Mouse (Mus musculus) G1E-ER4 (cell line): Measurements from ENCODE around the gene Hhat. TPM values are rescaled to one million over a fixed set of nuclear protein-coding genes. Genes with fewer than 3 reads are reported as not detected.

Source experiments
- GATA1 ChIP-seq: IDR thresholded peaks from one replicate; pipeline ENCODE4 v1.8.0; 2012; ENCODE audit warnings: low read length, inconsistent platforms
- polyA plus RNA-seq: library from polyadenylated mRNA; stranded (reverse); fragments of >175 nt; gene quantifications from 2 replicates; pipeline ENCODE4 v1.2.3, GENCODE M21; 2012

Hhat gene
- polyA plus RNA-seq, 1 experiment = 0.04 TPM

DNA sequence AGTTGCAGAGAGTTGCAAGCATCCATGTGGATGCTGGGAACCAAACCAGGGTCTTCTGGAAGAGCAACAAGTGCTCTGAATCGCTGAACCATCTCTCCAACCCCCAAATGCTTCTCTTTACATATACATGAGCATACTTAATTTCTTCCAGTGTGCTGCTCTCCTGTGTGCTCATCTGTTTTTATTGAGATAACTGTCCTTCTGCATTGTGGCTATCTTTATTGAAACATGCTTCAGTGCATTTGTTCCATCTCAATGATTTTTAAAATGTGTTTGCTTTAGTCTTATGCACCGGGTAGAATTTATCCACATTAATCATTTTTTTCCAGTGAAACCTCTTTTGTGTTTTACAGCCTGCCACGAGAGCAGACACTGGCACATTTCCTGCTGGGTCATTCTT lies 177.5 kb downstream of the Hhat start:
- TF ChIP-seq GATA1 = no peak

DNA sequence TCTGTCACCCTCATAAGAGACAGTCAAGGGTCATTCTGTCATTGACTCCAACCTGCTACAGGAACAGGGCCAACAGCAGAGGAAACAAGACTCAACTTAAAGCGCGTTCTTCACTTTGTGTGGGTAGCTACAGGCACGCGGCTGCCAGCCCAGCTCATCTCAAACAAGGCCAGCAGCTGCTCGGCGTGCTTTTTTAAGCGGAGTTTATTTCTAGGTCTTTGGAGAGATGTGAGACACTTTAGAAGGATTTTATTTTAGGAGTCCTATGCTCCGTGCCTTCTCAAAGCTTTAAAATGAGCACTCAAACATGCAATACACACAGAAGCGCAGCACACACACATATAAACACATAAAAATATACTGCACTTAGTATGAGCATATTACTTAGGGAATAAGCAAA lies 183.6 kb downstream of the Hhat start:
- TF ChIP-seq GATA1 = no peak

DNA sequence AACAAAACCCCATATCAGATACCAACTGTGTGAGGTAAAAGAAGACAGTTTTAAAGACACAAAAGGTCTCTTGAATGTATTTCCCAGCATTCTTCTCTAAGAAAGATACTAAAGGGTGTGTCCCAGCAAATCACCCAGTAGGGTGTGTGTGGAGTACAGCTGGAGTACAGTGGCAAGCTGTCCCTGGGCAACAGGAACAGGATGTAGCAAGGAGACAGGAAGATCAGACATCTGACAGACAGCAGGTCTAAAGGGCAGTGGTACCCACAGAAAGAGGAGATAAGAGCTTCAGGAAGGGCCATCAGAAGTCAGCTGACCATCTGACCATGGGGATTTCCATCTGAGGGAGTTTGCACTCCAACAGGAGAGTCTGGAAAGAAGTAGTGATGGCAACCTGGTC lies 185.7 kb downstream of the Hhat start:
- no peak for TF ChIP-seq GATA1

- no peak for TF ChIP-seq GATA1
Measured at GRCm38 (mm10) chr1:192582921-192583320, 188.1 kb downstream of the Hhat start.

DNA sequence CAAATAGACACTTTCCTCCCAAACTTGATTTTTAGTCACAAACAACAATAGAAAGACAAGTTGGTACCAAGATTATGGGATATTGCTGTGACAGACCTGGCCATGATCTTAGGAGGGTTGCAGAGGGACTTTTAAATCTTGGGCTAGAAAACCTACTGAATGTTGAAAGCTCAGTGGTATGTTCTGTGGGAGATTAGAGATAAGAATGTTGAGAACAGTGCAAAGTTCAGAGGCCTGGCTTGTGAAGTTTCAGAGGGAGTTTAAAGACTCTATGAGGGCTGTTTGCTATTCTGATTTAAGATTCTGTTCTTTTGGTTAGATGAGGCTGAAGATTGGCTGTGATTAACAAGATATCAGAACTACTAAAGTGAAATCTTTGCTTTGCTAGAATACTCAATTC lies 206.3 kb downstream of the Hhat start:
- TF ChIP-seq GATA1 = no peak

DNA sequence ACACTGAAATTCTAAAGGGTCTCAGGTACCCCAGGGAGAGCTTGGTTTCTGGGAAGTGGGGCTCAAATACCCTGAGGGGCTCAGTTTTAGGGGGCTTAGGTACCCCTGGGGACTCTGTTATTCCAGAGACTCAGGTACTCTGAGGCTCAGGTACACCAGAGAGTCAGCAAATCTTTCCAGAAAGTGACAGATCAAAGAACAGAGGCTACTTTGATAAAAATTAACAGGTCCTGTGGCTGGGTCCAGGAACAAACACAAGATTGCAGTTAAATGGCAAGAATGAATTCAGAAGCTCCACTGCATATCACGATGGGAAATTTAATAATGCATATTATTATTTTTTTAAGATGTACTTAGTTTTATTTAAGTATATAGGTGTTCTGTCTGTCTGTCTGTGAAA lies 211.7 kb downstream of the Hhat start:
- TF ChIP-seq GATA1 = no peak

DNA sequence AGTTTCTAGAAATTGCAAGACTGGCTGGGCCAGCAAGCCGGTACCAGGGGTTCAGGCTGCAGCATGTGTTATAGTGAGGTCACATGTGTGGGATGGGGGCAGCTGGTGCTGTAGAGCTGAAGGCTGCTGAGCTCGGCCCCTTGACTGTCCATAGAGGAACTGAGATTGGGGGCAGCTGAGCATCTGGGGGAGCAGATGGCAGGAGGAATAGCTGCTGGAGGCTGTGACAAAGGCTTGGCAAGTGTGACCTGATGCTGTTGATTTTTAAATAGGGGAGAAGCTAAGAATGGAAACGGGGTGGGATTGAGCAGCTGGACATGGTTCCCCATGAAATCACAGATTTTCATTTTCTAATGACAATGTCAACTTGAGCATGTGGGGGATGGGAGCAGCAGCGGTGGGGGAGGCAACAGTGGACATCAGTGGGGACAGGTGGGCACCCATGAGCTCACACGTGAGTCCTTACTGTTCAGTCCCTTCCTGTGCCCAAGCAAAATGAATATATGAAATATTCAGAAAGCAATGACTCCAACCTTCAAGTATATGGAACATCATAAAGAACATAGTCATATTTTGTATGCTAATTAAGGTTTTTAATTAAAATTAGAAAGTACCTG lies 212.9 kb downstream of the Hhat start:
- TF ChIP-seq GATA1 = no peak

DNA sequence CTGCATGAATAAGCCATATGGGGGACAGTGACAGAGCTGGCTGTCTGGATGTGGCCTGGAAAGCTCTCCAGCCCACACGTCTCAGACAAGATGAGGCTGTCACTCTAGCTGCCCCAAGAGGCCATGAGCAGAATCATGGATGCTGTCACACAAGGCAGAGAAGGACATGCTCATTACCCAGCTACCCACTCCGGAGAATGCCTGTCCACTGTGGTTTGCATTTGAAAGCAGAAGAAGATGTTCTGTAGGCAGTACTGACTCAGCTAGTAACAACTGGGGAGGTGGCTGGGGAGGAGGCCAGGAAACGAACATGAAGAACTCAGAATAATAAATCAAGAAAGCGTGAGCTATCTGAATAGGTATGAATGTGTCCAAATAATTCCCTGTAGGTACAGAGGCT lies 215.5 kb downstream of the Hhat start:
- no peak for TF ChIP-seq GATA1

- no peak for TF ChIP-seq GATA1
Measured at GRCm38 (mm10) chr1:192550561-192550960, 220.5 kb downstream of the Hhat start.

DNA sequence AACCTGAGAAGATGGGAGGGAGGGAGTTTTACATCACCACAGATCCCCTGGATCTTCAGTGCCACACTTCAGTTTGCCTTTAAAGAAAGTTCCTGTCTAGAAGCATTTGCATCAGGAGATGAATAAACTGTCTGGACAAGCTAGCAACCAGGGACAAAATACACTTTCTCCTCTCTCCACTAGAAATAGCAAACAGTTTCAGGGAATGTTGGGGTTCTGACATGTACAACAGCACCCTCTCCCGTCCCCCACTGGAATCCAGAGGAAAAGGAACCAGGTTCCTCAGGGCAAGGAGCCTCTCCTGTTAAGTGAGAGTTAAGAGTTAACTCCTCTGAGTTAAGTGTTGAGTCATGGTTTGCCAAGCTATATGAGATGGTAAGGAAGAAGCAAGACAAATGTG lies 224.2 kb downstream of the Hhat start:
- TF ChIP-seq GATA1 = no peak

DNA sequence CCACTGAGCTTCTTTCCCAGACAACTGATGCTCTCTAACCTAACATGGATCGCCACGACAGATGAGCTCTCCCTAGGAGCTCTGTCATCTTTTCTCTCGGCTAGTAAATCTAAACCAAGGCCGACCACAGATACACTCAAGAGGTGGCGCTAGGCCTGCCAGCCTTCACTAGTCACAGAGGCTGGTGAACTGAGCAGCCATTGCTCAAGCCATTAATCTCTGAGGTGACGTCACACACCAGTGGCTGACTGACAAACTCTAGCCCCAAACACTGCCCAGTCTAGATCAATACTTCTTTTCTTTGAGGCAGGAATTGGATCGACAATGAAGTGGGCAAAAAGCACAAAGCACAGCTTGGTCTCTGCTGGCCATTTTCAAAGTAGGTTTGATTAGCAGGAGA lies 226.1 kb downstream of the Hhat start:
- TF ChIP-seq GATA1 = no peak

- TF ChIP-seq GATA1 = no peak
Measured at GRCm38 (mm10) chr1:192544091-192544490, 226.9 kb downstream of the Hhat start.

- TF ChIP-seq GATA1 = no peak
Measured at GRCm38 (mm10) chr1:192543686-192544085, 227.3 kb downstream of the Hhat start.

GRCm38 (mm10) chr1:192542093-192542492 lies 228.9 kb downstream of the Hhat start:
- TF ChIP-seq GATA1 = no peak

DNA sequence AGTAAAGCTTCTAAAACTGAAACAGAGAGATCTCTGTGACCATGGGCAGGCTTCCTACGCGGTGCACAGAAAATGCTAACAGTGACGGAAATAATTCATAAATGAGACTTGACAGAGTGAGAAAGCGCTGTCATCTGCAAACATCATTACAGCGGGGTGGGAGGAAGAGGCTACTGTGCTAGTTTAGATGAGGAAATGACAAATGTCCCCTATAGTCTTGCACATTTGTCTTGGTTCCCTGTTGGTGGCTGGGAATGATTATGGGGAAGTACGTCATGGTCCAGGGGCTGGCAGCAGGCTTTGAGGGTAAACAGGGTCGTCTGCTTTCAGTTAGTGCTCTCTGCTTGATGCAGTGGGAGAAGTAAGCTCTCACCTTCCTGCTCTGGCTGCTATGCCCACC lies 233.9 kb downstream of the Hhat start:
- no peak for TF ChIP-seq GATA1

DNA sequence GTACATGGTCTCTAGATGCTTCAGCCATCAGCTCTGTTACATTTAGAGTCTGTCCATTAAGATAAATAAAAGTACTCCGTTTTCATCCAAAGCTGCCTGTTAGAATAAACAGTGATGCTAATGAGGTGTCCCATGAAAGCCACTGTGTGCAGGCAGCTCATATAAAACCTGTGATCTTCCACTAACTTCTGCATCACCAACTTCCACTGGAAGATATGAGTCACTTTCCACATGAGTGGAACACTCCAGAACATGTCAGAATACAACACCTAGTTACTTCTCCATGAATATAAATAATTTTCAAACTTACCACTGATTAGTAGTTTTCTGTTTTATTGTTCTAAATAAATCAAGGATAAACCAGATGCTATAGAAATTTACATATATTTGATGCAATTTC lies 234.6 kb downstream of the Hhat start:
- TF ChIP-seq GATA1 = no peak

DNA sequence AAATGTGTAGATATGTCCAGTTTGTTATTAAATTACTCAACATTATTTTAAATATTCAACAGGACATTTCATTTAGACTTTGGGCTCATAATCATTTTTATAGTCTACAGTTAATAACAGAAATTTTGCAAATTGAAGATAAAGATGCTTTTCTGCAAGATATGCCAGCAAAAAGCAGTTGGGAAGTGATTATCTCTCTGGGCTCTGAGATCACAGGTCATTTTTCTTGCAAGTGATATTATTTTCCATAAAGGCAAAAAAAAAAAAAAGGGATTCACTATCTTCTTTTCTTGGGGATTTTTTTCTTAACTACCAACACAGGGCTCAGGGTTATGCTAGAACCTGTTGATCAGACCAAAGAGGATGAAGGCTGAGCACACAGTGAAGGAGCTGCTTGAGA lies 238.0 kb downstream of the Hhat start:
- no peak for TF ChIP-seq GATA1

DNA sequence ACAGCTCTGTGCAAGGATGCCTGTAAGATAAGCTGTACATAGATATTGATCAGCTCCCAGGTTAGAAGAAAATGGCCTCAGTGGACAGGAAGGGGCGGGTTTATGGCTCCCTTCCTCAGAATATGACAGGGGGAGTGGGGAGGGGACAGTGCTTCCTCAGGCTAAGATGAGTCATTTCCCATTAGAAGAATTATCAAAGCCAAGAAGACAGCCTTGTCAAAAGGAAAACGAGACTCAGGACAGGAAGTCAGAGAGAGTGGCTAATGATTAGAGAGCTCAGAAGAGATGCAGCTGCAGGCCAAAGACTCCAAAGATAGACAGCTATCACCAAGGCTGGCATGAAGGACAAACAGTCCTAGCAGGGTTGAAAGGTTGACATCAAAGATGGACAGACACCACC lies 238.8 kb downstream of the Hhat start:
- no peak for TF ChIP-seq GATA1
